Mouse (Mus musculus) small intestine, adult 2 months (tissue): ENCODE data around the gene Bcas3.

ENCODE experiments used
- CTCF ChIP-seq: fragments of 200-500 bp; IDR thresholded peaks from 2 replicates; pipeline ENCODE4 v1.5.1; 2012; ENCODE audit warnings: low read depth, mild to moderate bottlenecking, control low read depth, inconsistent platforms, low read length, moderate library complexity, mixed read lengths; ENCODE audit not compliant: insufficient replicate concordance, insufficient read length; ENCODE audit errors: extremely low read depth
- POLR2A ChIP-seq: fragments of 200-500 bp; IDR thresholded peaks from 2 replicates; pipeline ENCODE4 v1.6.1; 2012; ENCODE audit warnings: low read depth, mild to moderate bottlenecking, control low read depth, inconsistent platforms, low read length, moderate library complexity

GRCm38 (mm10) chr11:85502031-85502430 lies 149.1 kb downstream of the Bcas3 start:
- TF ChIP-seq POLR2A = no peak
- no peak for TF ChIP-seq CTCF
